Mouse (Mus musculus) erythroid progenitor cell, adult 5-6 weeks (primary cell): ENCODE data around the gene Fanca. TPM values are rescaled to one million over a fixed set of nuclear protein-coding genes. Genes with fewer than 3 reads are reported as not detected.
A peak's percentile ranks its signal among the peaks of the same experiment; 100 is the strongest.
"Not testable (repeated sequence)": the region's sequence is repeated elsewhere in the genome, so short reads cannot be mapped to it uniquely, and the experiment has no call there.

Experiments
- ATAC-seq: replicated peaks from 2 replicates; pipeline ENCODE4 v1.8.0; 2016; ENCODE audit warnings: moderate number of reproducible peaks, mild to moderate bottlenecking, moderate TSS enrichment, inconsistent platforms; ENCODE audit not compliant: poor library complexity, low FRiP score, severe bottlenecking
- total RNA-seq, 2 experiments: library from RNA; stranded (forward) in 1 of 2; stranded (reverse) in 1 of 2; fragments of 150-400 nt in 1 of 2; fragments of 186-747, 209-891 nt in 1 of 2; gene quantifications; 2 replicates each; pipeline versions ENCODE4 v1.2.3 to v1.2.4; 2015 to 2017; ENCODE audit warnings: low replicate concordance in 2 of 2

The Fanca gene
- total RNA-seq, 2 experiments from 2014 or later: 31.5 to 75.0 TPM

DNA sequence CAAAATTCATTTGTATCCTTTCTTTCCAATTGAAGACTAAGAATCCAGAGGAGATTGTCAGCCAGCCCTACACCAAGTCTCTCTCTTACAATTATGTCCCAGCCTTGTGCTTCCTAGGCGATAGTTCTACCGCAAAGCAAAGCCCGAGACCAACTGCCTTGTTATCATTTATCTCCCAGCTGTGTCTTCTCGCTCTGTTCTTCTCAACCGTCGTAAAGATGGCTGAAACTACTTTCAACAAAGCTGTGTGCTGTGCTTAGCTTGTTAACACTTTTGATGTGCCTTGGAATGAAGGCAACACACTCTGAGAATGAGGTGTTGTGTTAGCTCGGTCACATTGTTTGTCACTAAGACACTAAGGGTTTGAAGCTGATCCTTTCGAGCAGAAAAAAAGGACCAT lies 13.4 kb upstream of the Fanca start:
- ATAC-seq: no peak

DNA sequence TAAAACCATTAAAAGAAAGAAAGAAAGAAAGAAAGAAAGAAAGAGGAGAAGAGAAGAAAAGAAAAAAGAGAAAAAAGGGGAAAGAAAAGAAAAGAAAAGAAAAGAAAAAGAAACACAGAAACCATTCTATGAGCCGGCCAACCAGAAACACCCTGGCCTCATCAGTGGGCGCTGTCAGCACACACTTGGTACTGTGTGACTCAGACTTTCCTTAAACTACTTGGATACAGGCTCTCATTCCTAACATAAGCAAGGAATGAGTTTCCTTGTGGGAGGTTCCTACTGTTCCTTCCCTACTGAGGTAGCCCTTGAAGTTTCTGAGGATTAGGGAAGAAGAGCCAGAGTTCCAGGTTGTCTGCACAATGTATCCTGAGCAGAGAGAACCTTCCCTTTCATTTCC lies 12.9 kb upstream of the Fanca start:
- no peak for ATAC-seq

DNA sequence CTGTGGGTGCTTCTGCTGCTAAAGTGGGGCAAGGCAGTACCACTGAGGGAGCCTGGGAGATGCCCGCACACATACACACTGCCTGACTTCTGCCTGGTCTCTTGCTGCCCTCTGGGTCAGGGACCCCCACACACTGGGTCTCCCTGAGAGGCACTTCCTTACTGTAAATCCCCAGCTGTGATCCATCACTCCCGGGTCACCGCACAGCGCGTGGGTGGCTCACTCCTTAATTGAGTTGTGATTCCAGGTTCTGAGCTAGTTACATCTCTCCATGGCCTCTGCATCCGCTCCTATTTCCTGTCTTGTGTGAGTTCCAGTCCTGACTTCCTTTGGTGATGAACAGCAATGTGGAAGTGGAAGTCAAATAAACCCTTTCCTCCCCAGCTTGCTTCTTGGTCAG lies 12.3 kb upstream of the Fanca start:
- ATAC-seq: no peak

DNA sequence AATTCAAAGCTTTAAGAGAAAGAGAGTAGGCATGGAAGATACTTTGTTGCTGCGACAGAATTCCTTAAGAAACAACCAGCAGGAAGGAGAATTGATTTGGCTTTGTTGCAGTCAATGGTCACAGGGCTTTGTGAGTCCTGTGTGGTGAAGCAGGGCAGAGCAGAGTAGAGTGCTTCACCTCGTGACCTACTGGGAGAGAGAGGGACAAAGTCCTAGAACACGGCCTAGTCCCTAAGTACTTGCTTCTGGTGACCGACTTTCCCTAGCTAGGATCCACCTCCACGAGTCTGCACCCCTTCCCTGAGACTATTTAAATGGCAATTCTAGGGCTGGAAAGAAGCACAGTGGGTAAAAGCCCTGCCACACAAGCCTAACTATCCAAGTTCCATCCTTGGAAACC lies 11.6 kb upstream of the Fanca start:
- ATAC-seq: no peak

DNA sequence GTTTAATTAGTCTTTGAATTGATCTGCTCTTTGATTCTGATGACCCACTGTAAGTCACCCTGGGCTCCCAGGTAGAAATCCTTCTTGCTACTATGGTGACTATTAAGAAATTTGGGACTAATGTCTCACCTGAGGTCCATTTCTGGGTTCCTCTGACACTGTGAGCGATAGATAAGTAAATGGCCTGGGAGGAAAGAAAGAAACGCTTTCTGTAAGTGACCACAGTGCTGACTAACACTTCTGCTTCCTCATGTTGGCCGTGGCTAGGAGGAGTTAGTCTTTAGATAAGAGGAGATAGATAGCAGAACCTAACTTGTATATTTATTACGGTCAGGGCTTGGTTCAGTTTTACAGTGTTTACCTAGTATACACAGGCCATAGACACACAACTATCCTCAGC lies 11.0 kb upstream of the Fanca start:
- ATAC-seq: no peak

DNA sequence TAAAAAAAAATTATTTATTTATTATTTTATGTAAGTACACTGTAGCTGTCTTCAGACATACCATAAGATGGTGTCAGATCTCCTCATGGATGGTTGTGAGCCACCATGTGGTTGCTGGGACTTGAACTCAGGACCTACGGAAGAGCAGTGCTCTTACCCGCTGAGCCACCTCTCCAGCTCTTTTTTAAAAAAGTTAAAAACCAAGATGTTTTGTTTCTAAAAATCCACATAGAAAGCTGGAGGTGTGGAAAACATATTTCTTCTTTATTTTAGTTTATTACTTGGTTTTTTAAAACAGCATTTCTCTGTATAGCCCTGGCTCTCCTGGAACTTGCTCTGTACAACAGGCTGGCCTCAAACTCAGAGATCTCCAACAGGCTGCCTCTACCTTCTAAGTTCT lies 10.2 kb upstream of the Fanca start:
- no peak for ATAC-seq

DNA sequence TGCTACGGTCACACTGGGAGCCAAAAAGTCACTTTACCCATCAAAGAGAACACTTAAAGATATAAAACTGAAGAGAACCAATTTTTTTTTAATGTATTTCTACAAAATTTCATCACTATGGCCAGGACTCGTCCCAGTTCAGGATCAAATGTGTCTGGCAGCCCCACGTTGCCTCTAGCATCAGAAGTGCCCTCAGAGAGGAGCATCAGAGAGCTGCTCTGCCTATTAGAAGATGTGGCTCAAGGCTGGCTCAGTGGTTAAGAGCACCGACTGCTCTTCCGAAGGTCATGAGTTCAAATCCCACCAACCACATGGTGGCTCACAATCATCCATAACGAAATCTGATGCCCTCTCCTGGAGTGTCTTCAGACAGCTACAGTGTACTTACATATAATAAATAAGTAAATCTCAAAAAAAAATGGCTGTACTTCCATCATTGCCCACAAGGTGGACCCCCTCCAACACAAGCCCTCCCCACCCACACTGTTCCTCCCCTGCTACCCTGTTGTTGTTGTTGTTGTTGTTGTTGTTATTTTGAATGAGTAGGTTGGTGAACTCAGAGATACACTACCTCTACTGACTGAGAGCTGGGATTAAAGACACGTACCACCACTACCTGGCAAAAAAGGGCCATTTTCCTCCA lies 1.3 kb upstream of the Fanca start:
- ATAC-seq: no peak

DNA sequence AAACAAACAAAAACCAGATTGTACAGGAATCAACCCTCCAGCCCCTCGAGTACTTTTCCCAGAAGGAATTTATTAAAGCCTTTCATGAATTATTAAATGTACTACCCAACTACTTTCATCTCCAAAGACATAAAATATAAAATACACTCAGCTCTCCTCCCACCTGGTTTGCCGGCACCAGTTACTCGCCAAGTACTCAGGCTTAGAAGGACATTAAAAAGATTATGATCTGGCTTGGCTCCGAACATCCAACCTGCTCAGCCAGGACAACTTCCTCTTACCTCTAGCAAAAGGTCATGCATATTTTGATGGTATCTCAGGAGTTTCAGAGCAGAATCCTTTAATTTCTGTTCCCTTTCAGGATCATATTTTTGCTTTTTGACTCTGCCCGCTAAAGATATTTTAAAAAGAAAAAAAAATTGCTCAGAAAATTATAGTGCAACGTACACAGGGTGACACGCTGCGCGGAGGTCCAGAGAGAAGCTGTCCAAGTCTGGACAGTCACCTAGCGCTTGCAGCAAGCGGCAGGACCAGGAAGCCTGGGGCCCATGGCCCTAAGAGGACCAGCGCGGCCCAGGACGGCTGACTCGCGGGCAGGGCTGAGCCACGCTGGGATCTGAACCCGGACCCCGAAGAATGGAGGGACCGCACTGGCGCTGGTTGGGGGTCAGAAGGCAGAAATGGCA lies 452 bp downstream of the Fanca start:
- peak; percentile 75 for ATAC-seq

DNA sequence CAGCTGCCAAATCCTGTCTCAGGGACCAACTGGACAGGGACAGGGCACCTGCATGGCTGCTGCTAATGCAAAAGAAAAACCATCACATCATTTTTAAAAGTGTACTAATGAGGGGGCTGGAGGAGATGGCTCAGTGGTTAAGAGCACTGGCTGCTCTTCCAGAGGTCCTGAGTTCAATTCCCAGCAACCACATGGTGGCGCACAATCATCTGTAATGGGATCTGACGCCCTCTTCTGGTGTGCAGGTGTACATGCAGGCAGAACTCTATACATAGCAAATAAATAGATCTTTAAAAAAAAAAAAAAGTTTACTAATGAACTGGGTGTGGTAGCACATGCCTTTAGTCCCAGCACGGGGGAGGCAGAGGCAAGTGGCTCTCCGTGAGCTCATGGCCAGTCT lies 9.6 kb downstream of the Fanca start:
- no peak for ATAC-seq

DNA sequence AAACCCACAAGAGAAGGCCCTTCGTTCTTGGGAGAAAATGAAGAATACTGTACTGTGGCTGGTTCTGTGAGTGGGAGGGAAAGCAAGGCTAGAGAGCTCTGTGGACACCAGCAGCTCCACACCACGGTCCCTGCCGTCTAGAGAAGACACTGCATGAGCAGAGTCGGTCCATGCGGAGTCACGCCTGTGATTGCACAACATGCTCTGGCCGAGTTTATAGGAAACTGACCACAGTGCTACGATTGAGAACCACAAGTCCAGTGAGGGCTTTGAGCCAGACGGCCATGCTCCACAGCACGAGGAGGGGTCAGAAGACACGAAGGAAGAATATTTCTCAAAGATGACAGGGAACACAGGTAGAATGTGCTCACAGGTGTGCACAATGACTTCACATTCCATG lies 20.1 kb downstream of the Fanca start:
- ATAC-seq: no peak

DNA sequence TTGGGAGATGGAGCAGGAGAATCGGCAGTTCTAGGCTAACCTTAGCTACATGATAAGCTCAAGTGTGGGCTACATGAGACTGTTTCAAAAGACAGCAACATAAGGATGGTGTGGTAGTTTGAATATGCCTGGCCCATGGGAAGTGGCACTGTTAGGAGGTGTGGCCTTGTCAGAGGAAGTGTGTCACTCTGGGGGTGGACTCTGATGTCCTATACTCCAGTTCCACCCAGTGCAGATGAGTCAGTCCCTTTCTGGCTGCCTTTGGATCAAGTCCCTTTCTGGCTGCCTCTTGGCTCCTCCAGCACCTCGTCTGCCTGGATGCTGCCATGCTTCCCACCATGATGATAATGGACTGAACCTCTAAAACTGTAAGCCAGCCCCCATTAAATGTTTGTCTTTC lies 25.6 kb downstream of the Fanca start:
- ATAC-seq: no peak

DNA sequence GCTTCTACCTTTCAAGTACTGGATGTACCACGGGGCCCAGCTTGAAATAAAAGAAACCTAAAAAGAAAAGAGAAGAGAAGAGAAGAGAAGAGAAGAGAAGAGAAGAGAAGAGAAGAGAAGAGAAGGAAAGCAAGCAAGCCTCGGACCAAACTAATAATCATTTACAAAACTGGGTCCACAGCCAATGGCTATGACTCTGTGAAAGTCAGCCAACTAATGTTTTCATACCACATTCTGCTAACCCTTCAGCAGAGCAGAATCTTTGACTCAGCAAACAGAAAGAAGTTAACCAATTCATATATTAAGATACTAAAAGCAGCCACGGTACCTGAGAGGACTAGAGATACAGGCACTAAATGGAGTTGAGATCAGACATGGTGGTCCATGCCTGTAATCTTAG lies 26.1 kb downstream of the Fanca start:
- ATAC-seq: no peak

DNA sequence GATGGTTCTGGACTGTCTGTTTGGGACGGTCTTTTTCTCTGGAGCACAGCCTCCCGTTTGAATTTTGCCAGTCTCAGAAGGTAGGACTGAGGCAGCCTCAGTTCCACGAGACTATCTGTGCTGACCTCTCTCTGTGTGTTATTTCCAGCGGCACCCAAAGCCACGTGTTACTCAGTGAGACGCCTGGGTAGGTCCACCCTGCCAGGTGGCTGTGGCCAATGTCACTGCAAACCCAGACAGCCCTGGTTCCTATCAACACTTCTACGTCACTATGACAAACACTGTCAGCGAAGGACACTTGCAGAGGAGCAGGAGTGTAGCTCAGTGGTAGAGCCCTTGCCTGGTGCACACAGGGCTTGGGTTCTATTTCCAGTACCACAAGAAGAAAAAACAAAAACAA lies 26.7 kb downstream of the Fanca start:
- ATAC-seq: no peak

DNA sequence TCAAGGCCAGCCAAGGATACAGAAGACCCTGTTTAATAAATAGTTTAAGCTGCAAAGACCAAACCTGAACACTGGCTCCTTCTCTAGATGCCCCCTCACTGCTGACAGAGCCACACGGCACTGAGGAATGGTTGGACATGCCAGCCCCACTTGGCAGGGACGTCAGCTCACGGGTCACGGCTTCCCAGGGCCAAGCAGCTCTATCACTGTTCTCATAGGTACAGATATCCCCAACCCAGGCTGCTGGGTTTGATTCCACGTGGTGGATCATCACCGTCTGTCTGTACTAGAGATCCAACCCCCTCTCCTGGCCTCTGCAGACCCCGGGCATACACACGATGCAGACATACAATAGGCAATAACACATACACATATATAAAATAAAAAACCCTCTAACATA lies 27.7 kb downstream of the Fanca start:
- no peak for ATAC-seq

DNA sequence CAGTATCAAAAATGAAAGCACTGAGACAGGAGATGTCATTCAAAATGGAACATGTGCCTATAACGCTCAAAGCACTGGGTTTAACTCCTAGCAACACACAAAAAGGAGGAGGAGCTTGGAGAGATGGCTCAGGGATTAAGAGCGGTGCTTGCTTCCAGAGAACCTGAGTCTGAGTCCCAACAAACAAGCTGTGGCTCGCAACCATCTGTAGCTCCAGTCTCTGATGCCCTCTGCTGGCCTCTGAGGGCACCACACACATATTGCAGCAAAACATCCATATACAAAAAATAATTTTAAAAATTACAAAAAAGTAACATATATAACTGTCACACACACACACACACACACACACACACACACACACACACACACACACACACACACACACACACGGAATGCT lies 28.2 kb downstream of the Fanca start:
- no peak for ATAC-seq

DNA sequence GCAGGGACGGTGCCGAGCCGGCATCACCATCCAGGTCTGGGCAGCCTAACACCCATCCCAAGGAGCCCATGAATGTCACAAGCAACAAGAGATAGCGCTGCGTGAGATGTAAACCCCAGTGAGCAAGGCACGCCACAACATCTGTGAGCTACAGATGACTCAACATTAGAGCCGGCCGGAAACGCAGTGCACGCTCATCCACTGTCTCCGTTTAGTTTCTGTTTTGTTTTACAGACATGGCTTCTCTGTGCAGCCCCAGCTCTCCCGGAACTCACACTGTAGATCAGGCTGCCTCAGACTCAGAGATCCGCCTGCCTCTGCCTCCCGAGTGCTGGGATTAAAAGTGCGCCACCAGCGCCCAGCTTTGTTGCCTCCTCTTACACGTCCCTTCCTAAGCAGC lies 31.0 kb downstream of the Fanca start:
- ATAC-seq: no peak

DNA sequence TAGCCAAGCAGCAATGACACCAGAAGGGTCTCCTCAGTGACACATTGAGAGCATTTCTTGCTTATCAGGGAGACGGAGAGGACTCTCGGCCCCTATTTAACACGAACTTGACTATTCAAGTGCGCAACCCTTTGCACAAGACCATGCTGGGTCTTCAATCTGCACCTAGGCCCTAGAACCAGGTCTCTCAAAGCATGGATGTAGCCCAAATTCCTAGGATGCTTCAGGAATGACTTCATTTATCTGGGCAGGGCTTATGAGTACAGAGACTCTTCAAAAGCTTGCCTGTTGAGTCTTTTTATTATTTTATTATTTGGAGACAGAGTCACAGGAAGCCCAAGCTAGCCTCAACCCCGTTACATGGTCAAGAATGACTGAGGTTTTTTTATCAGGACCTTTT lies 33.9 kb downstream of the Fanca start:
- no peak for ATAC-seq

DNA sequence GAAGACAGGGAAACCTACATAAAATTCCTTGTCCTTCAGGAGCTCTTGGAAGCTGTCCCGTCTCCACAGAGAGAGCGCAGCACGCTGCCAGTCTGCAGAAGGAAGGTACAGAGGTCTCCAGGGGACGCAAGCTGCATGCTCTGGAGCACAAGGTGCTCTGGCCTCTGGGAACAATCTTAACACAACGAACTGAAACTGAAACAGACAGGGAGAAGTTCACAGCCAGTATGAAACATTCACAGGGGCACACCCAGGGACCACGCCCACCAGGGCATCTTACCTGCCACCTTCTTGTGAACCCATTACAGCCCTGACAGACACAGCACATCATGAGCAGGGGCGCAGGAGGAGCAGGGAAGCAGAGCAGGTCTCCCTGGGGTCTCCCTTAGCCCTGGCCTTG lies 34.4 kb downstream of the Fanca start:
- no peak for ATAC-seq

DNA sequence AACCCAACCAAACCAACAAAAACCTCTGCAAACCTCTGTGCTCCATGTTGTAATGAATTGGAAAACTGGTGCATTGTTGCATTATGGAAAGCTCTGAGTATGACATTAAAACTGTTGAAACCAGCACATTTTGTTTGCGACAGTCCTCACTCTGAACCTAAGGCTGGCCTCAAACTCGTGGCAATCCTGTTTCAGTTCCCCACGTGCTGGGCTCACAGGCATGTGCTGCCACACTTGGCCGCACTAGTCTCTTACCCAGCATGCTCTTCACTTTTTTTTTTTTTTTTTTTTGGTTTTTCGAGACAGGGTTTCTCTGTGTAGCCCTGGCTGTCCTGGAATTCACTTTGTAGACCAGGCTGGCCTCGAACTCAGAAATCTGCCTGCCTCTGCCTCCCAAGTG lies 35.4 kb downstream of the Fanca start:
- not testable (repeated sequence) for ATAC-seq

DNA sequence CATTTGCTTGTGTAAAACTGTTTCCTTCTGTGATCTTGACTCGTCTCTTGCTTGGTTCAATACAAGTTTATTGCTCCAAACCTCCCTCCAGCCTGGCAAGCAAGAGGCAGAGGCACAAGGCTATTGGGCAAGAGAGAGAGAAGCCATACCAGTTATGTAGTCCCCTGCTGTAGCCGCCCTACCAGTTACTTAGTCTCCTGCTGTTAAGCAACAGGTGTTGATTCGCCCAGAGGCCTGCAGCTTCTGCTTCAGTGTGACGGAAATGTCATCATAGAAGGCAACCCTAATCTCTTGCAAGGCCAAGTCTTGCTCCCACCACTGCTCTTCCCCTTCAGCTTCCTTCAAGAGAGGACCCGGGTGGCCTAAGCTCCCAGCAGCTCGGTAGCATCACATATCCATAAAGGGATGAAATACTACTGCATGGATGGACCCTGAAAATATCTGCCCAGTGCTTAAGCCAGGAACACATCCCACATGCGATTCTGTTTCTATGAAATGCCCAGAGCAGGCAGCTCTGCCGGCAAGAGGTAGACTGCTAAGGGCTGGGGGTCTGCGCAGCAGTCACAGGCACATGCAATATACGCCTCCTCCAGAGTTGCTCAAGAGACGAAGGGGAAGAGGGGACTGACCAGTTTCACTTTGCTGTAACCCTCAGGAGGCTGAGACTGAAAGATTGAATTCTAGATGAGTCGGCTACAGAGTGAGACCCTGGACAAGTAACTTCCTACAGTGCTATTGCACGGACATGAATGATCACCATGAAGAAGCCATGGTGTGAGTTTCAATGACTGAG lies 37.9 kb downstream of the Fanca start:
- ATAC-seq: no peak

DNA sequence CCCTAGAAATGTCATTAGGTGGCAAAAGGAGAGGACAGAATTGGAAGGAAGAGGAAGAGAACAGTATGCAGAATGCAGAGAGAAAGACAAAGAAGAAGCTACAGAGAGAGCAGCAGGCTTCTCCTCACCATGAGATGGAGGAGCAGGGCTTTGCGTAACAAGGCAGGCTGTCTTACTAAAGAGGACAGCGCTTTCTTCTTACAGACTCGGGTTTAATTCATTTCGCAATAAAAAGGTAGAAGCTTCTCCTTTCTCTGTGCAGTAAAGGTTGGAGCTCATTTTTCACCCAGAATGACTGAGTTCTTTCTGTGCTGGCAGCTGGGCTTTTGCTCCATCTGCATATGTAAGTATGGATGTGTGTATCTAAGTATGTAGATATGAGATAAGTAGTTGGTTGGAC lies 38.5 kb downstream of the Fanca start:
- ATAC-seq: no peak
